Mouse (Mus musculus): ENCODE measurements at regions not wholly inside any gene's neighbourhood (a gene's known extent, or its start where the extent isn't known, plus 50 kb on each side); places are given as distances from the start of the nearest gene placed in this dataset.

DNA sequence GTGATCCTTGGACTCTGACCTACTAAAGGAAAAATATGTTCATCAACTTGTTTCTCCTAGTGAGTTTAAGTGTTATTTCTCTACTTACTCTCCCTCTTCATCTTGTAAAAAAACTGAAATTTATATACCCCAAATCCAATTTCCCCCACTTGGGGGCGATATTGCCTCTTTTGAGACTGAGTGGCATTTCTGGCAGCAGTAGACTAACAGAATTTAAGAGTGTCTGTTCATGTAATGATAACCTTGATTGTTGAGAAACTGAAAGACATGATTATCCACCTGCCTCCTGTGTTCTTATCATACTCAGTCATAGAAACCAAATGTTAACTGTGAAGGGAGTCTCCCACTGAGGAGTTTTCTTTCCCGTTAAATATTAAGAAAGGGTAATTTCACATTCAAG lies 89.5 kb upstream of the Ppfia2 start:
- TF ChIP-seq POLR2A (IDR thresholded peaks at IDR 0.05; ENCODE audit: insufficient read depth, low read depth, low read length): no peak
- TF ChIP-seq CTCF (IDR thresholded peaks at IDR 0.05; ENCODE audit: insufficient read depth, low read depth, low read length): no peak
